Mouse (Mus musculus): ENCODE results near the gene Ifnz. TPM values are rescaled to one million over a fixed set of nuclear protein-coding genes. Genes with fewer than 3 reads are reported as not detected.
"Not testable (repeated sequence)": the region's sequence is repeated elsewhere in the genome, so short reads cannot be mapped to it uniquely, and the experiment has no call there.

Ifnz gene
- polyA plus RNA-seq, 1 experiment, result not detected

DNA sequence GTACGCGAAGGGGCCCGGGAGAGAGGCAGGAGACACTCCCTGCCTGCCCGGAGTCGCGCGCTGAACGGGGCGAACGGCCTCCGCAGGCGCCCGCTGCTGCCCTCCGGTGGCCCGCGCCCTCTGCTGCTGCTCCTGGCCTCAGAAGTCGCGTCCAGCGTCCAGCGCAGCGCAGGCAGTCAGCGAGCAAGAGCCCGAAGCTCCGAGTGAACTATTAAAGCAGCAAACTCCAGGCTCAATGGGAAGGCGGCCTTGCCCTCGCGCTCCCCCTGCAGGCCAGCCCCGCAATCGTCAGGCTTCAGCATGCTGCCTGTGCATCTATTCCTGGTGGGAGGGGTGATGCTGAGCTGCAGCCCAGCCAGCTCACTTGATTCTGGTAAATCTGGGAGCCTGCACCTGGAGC lies 5.3 kb upstream of the Ifnz start, which contains the start of gene Gm13289:
TSS of gene Gm13289 (plus strand) at position 301 of the 400 bp plus-strand sequence.
- DNase-seq (ENCODE audit: low read depth), result not testable (repeated sequence)

GRCm38 (mm10) chr4:88779550-88779949 lies 2.4 kb upstream of the Ifnz start, which contains the start of gene Gm13272:
TSS of gene Gm13272 (plus strand) at chr4:88779850.
- DNase-seq (ENCODE audit: low read depth), result not testable (repeated sequence)

- not testable (repeated sequence) for DNase-seq (ENCODE audit: low read depth)
These were observed 1.6 kb upstream of the Ifnz start for GRCm38 (mm10) chr4:88780320-88780719.

- not testable (repeated sequence) for DNase-seq (ENCODE audit: low read depth)
These were observed 404 bp downstream of the Ifnz start for GRCm38 (mm10) chr4:88782335-88782734.

DNA sequence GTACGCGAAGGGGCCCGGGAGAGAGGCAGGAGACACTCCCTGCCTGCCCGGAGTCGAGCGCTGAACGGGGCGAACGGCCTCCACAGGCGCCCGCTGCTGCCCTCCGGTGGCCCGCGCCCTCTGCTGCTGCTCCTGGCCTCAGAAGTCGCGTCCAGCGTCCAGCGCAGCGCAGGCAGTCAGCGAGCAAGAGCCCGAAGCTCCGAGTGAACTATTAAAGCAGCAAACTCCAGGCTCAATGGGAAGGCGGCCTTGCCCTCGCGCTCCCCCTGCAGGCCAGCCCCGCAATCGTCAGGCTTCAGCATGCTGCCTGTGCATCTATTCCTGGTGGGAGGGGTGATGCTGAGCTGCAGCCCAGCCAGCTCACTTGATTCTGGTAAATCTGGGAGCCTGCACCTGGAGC lies 3.5 kb downstream of the Ifnz start, which contains the start of gene Gm13276:
TSS of gene Gm13276 (plus strand) at position 301 of the 400 bp plus-strand sequence.
- not testable (repeated sequence) for DNase-seq (ENCODE audit: low read depth)

DNA sequence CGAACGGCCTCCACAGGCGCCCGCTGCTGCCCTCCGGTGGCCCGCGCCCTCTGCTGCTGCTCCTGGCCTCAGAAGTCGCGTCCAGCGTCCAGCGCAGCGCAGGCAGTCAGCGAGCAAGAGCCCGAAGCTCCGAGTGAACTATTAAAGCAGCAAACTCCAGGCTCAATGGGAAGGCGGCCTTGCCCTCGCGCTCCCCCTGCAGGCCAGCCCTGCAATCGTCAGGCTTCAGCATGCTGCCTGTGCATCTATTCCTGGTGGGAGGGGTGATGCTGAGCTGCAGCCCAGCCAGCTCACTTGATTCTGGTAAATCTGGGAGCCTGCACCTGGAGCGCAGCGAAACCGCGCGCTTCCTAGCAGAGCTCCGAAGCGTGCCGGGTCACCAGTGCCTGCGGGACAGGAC lies 6.5 kb downstream of the Ifnz start, which contains the start of gene Gm13277:
TSS of gene Gm13277 (plus strand) at position 231 of the 400 bp plus-strand sequence.
- peak; percentile 29; the same call in 1 of the 2 replicates for TF ChIP-seq CTCF (IDR thresholded peaks at IDR 0.05; ENCODE audit: borderline replicate concordance, extremely low read depth, insufficient read depth, insufficient read length)
- DNase-seq (ENCODE audit: low read depth), result not testable (repeated sequence)

DNA sequence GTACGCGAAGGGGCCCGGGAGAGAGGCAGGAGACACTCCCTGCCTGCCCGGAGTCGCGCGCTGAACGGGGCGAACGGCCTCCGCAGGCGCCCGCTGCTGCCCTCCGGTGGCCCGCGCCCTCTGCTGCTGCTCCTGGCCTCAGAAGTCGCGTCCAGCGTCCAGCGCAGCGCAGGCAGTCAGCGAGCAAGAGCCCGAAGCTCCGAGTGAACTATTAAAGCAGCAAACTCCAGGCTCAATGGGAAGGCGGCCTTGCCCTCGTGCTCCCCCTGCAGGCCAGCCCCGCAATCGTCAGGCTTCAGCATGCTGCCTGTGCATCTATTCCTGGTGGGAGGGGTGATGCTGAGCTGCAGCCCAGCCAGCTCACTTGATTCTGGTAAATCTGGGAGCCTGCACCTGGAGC lies 9.3 kb downstream of the Ifnz start, which contains the start of gene Gm13278:
TSS of gene Gm13278 (plus strand) at position 301 of the 400 bp plus-strand sequence.
- not testable (repeated sequence) for DNase-seq (ENCODE audit: low read depth)

DNA sequence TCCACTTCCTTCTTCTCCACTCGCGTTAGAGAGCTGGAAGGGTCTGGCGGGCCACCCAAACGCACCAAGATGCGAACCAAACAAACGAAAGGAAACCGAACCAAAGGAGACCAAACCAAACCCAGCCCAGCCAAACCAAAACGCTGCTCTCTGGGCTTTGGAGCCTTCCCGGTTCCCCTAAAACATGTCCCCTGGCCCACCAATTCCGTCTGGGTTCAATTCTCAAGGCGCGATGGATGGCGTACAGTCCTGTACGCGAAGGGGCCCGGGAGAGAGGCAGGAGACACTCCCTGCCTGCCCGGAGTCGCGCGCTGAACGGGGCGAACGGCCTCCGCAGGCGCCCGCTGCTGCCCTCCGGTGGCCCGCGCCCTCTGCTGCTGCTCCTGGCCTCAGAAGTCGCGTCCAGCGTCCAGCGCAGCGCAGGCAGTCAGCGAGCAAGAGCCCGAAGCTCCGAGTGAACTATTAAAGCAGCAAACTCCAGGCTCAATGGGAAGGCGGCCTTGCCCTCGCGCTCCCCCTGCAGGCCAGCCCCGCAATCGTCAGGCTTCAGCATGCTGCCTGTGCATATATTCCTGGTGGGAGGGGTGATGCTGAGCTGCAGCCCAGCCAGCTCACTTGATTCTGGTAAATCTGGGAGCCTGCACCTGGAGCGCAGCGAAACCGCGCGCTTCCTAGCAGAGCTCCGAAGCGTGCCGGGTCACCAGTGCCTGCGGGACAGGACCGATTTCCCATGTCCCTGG lies 12.2 kb downstream of the Ifnz start, which contains the start of gene Gm13275:
TSS of gene Gm13275 (plus strand) at position 552 of the 740 bp plus-strand sequence.
- DNase-seq (ENCODE audit: low read depth), result not testable (repeated sequence)

DNA sequence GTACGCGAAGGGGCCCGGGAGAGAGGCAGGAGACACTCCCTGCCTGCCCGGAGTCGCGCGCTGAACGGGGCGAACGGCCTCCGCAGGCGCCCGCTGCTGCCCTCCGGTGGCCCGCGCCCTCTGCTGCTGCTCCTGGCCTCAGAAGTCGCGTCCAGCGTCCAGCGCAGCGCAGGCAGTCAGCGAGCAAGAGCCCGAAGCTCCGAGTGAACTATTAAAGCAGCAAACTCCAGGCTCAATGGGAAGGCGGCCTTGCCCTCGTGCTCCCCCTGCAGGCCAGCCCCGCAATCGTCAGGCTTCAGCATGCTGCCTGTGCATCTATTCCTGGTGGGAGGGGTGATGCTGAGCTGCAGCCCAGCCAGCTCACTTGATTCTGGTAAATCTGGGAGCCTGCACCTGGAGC lies 15.2 kb downstream of the Ifnz start, which contains the start of gene Gm13279:
TSS of gene Gm13279 (plus strand) at position 301 of the 400 bp plus-strand sequence.
- DNase-seq (ENCODE audit: low read depth), result not testable (repeated sequence)

DNA sequence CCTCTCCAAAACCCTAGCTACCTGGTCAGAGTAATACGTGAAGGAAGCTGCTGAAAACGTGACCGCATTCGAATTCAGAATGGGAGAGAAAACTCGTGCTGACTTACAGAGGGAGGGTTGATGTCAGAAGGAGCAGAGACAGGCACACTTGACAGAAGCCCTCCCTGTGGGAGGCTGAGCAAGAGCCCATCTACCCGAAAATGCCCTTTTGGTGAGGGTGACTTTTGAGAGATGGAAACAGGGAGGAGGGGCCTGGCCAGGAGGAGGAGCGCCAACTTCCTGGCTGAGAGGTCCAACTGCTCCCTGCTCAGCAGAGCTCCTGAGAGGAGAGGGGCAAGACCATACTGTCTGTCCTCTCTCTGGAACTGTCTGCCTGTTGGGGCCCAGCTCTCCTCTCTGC lies 17.4 kb downstream of the Ifnz start, which contains the start of gene Gm13285:
TSS of gene Gm13285 (plus strand) at position 301 of the 400 bp plus-strand sequence.
- DNase-seq (ENCODE audit: low read depth), result not testable (repeated sequence)

DNA sequence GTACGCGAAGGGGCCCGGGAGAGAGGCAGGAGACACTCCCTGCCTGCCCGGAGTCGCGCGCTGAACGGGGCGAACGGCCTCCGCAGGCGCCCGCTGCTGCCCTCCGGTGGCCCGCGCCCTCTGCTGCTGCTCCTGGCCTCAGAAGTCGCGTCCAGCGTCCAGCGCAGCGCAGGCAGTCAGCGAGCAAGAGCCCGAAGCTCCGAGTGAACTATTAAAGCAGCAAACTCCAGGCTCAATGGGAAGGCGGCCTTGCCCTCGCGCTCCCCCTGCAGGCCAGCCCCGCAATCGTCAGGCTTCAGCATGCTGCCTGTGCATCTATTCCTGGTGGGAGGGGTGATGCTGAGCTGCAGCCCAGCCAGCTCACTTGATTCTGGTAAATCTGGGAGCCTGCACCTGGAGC lies 21.0 kb downstream of the Ifnz start, which contains the start of gene Gm13287:
TSS of gene Gm13287 (plus strand) at position 301 of the 400 bp plus-strand sequence.
- DNase-seq (ENCODE audit: low read depth), result not testable (repeated sequence)

DNA sequence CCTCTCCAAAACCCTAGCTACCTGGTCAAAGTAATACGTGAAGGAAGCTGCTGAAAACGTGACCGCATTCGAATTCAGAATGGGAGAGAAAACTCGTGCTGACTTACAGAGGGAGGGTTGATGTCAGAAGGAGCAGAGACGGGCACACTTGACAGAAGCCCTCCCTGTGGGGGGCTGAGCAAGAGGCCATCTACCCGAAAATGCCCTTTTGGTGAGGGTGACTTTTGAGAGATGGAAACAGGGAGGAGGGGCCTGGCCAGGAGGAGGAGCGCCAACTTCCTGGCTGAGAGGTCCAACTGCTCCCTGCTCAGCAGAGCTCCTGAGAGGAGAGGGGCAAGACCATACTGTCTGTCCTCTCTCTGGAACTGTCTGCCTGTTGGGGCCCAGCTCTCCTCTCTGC lies 23.3 kb downstream of the Ifnz start, which contains the start of gene Gm13288:
TSS of gene Gm13288 (plus strand) at position 301 of the 400 bp plus-strand sequence.
- DNase-seq (ENCODE audit: low read depth), result not testable (repeated sequence)

- DNase-seq (ENCODE audit: low read depth), result not testable (repeated sequence)
These were observed 23.8 kb downstream of the Ifnz start for GRCm38 (mm10) chr4:88805761-88806160.

- no peak for TF ChIP-seq POLR2A (IDR thresholded peaks at IDR 0.05; ENCODE audit: borderline replicate concordance, extremely low read depth, insufficient read depth, insufficient read length, poor library complexity, severe bottlenecking)
- no peak for TF ChIP-seq CTCF (IDR thresholded peaks at IDR 0.05; ENCODE audit: borderline replicate concordance, extremely low read depth, insufficient read depth, insufficient read length)
- no peak for DNase-seq (ENCODE audit: low read depth)
These were observed 34.0 kb downstream of the Ifnz start, which contains the start of gene Ifna7 for GRCm38 (mm10) chr4:88815928-88816327. TSS of gene Ifna7 (plus strand) at chr4:88816228.

DNA sequence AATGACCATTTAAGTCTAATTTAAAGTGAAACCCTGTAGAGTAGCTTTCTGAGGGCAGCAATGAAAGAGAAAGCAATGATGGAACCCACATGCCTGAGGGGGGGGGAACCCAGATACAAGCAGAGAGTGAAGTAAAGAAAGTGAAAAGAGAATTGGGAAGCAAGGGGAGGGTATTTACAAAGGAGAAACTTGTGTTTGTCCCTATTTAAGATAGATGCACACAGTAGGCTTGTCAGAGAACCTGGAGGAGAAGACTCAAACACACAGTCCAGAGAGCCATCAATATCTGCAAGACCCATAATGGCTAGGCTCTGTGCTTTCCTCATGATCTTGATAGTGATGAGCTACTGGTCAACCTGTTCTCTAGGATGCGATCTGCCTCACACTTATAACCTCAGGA lies 37.7 kb downstream of the Ifnz start, which contains the start of gene Ifna11:
TSS of gene Ifna11 (plus strand) at position 301 of the 400 bp plus-strand sequence.
- no peak for TF ChIP-seq CTCF (IDR thresholded peaks at IDR 0.05; ENCODE audit: borderline replicate concordance, extremely low read depth, insufficient read depth, insufficient read length)
- no peak for TF ChIP-seq POLR2A (IDR thresholded peaks at IDR 0.05; ENCODE audit: borderline replicate concordance, extremely low read depth, insufficient read depth, insufficient read length, poor library complexity, severe bottlenecking)
- no peak for DNase-seq (ENCODE audit: low read depth)
